Mouse (Mus musculus): Measurements from ENCODE around the gene Klhl3. TPM values are rescaled to one million over a fixed set of nuclear protein-coding genes. Genes with fewer than 3 reads are reported as not detected.
A peak's percentile ranks its signal among the peaks of the same experiment; 100 is the strongest.

The Klhl3 gene
- polyA plus RNA-seq, 1 experiment from 2014 or later, result 9.6 TPM

DNA sequence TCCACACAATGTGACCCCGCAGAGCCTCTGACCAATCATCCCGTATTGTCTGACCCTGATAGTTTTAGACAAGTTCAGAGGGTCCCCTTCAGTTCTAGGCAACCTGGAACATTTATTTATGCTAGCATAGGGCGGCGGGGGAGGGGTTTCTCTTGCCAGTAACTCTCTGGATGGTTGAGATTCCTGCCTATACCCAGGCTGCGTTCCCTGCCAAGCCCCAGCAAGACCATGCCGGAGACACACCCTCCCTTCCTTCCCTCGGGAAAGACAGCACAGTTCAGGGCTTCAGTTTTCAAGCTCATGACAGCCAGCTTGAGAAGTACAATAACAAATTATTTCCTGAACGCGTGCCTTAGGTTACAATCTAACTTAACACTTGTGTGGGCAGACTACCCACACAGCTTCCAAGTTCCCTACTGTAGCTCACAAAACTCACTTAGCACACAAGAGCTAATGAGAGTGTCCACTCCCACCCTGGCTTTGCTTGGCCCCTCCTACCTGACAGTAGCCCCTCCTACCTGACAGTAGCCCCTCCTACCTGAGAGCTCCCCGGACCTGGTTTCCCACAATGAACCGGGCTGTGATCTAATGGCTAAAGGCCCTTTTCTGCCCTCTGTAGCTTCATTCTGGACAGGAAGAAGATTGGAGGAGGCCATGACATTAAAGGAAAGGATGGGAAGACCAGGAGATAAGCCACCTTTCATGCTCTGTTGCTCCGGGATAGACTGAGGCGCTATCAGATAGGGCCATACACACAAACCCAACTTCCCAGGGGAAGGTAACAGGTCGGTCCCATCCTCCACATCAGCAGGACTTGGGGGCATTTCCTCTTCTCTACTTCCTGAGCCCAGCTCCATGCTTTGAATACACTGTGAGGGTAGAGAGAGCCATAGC, 46.6 kb downstream of the Klhl3 start:
- Histone ChIP-seq H3K9me3 (replicated peaks; ENCODE audit: control insufficient read depth, low read length) (no peaks in the 10 kb centered on the region), H3K36me3 (ENCODE audit: control insufficient read depth, insufficient read depth) (peaks cover 4% of the 10 kb centered on the region; the same call in 1 of the 2 replicates), H3K9ac (ENCODE audit: low read length) (no peak overlapping the region), H3K27ac (ENCODE audit: low read length) (peak overlapping the region; percentile 87), H3K4me2 (ENCODE audit: low read depth, low read length) (peak overlapping the region; percentile 38), H3K4me3 (ENCODE audit: low read length) (0 out of 2 replicates have a peak overlapping the region, but pooled peaks have one; percentile 2), H3K4me1 (ENCODE audit: control insufficient read depth, insufficient read depth, low read length) (peaks cover 52% of the 10 kb centered on the region), H3K27me3 (ENCODE audit: control insufficient read depth, insufficient read depth, low read length) (no peaks in the 10 kb centered on the region)
- peak; percentile 62 for ATAC-seq (replicated peaks; ENCODE audit: extremely low read depth, insufficient read depth, low FRiP score)
- WGBS, result 34% methylated on average over 14 of the region's 14 CpGs

DNA sequence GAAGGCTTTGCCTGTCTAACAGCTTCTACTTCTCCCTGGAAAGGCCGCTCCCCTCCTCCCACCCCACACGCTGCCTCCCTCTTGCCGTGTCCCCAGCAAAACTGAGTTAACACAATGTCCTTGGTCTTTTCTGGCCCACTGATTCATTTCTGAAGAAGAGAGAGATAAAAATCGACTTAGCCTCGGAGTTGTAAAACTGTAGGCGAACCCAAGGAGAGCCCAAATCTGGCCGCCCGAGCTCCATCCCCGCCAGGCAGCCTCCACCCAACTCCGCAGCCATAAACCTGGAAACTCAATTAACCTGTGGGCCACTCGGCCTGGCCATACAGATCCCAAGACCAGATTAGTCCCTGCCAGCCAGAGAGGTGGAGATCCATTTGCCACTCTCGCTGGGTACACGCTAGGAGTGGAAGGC, 47.3 kb downstream of the Klhl3 start:
- no peak for ATAC-seq (replicated peaks; ENCODE audit: extremely low read depth, insufficient read depth, low FRiP score)
- Histone ChIP-seq H3K4me2 (ENCODE audit: low read depth, low read length) (peak overlapping the region; percentile 12; the same call in 1 of the 2 replicates), H3K4me3 (ENCODE audit: low read length) (no peak overlapping the region), H3K9me3 (replicated peaks; ENCODE audit: control insufficient read depth, low read length) (no peaks in the 10 kb centered on the region), H3K27ac (ENCODE audit: low read length) (peak overlapping the region; percentile 87), H3K9ac (ENCODE audit: low read length) (no peak overlapping the region), H3K36me3 (ENCODE audit: control insufficient read depth, insufficient read depth) (peaks cover 8% of the 10 kb centered on the region; the same call in 1 of the 2 replicates), H3K27me3 (ENCODE audit: control insufficient read depth, insufficient read depth, low read length) (no peaks in the 10 kb centered on the region), H3K4me1 (ENCODE audit: control insufficient read depth, insufficient read depth, low read length) (peaks cover 48% of the 10 kb centered on the region)
- 71% methylated on average over 13 of the region's 13 CpGs for WGBS

- no peak overlapping the region for H3K9ac ChIP-seq (ENCODE audit: low read length)
- H3K9me3 ChIP-seq (replicated peaks; ENCODE audit: control insufficient read depth, low read length), result no peaks in the 10 kb centered on the region
- WGBS, result 76% methylated on average over 5 of the region's 5 CpGs
Measured at GRCm38 (mm10) chr13:58065316-58065715, 48.1 kb downstream of the Klhl3 start.

GRCm38 (mm10) chr13:58057953-58058870, 55.2 kb downstream of the Klhl3 start:
- Histone ChIP-seq H3K4me3 (ENCODE audit: low read length) (no peak overlapping the region), H3K4me1 (ENCODE audit: control insufficient read depth, insufficient read depth, low read length) (no peaks in the 10 kb centered on the region), H3K27ac (ENCODE audit: low read length) (peak overlapping the region; percentile 21), H3K9me3 (replicated peaks; ENCODE audit: control insufficient read depth, low read length) (peaks cover 6% of the 10 kb centered on the region), H3K36me3 (ENCODE audit: control insufficient read depth, insufficient read depth) (peaks cover 10% of the 10 kb centered on the region), H3K27me3 (ENCODE audit: control insufficient read depth, insufficient read depth, low read length) (no peaks in the 10 kb centered on the region), H3K4me2 (ENCODE audit: low read depth, low read length) (no peak overlapping the region), H3K9ac (ENCODE audit: low read length) (no peak overlapping the region)
- WGBS, result 46% methylated on average over 17 of the region's 17 CpGs
- peak; percentile 74 for ATAC-seq (replicated peaks; ENCODE audit: extremely low read depth, insufficient read depth, low FRiP score)

More at GRCm38 (mm10) chr13:58065316-58065715, 48.1 kb downstream of the Klhl3 start:
- H3K27me3 ChIP-seq (ENCODE audit: control insufficient read depth, insufficient read depth, low read length), result no peaks in the 10 kb centered on the region
- no peak overlapping the region for H3K4me3 ChIP-seq (ENCODE audit: low read length)
- no peak for ATAC-seq (replicated peaks; ENCODE audit: extremely low read depth, insufficient read depth, low FRiP score)
- peaks cover 42% of the 10 kb centered on the region for H3K4me1 ChIP-seq (ENCODE audit: control insufficient read depth, insufficient read depth, low read length)
- peak overlapping the region; percentile 87; the same call in 1 of the 2 replicates for H3K27ac ChIP-seq (ENCODE audit: low read length)
- H3K4me2 ChIP-seq (ENCODE audit: low read depth, low read length), result no peak overlapping the region
- H3K36me3 ChIP-seq (ENCODE audit: control insufficient read depth, insufficient read depth), result peaks cover 8% of the 10 kb centered on the region

GRCm38 (mm10) chr13:58056618-58057017, 56.8 kb downstream of the Klhl3 start:
- ATAC-seq (replicated peaks; ENCODE audit: extremely low read depth, insufficient read depth, low FRiP score), result no peak
- Histone ChIP-seq H3K4me3 (ENCODE audit: low read length) (no peak overlapping the region), H3K4me2 (ENCODE audit: low read depth, low read length) (no peak overlapping the region), H3K27ac (ENCODE audit: low read length) (no peak overlapping the region), H3K9ac (ENCODE audit: low read length) (no peak overlapping the region), H3K27me3 (ENCODE audit: control insufficient read depth, insufficient read depth, low read length) (no peaks in the 10 kb centered on the region), H3K4me1 (ENCODE audit: control insufficient read depth, insufficient read depth, low read length) (no peaks in the 10 kb centered on the region), H3K36me3 (ENCODE audit: control insufficient read depth, insufficient read depth) (peaks cover 14% of the 10 kb centered on the region), H3K9me3 (replicated peaks; ENCODE audit: control insufficient read depth, low read length) (peaks cover 12% of the 10 kb centered on the region)
- 84% methylated on average over 4 of the region's 4 CpGs for WGBS

GRCm38 (mm10) chr13:58053628-58054027, 59.8 kb downstream of the Klhl3 start:
- Histone ChIP-seq H3K4me2 (ENCODE audit: low read depth, low read length) (no peak overlapping the region), H3K9ac (ENCODE audit: low read length) (no peak overlapping the region), H3K27me3 (ENCODE audit: control insufficient read depth, insufficient read depth, low read length) (no peaks in the 10 kb centered on the region), H3K27ac (ENCODE audit: low read length) (no peak overlapping the region), H3K4me1 (ENCODE audit: control insufficient read depth, insufficient read depth, low read length) (no peaks in the 10 kb centered on the region), H3K9me3 (replicated peaks; ENCODE audit: control insufficient read depth, low read length) (peaks cover 12% of the 10 kb centered on the region), H3K4me3 (ENCODE audit: low read length) (no peak overlapping the region), H3K36me3 (ENCODE audit: control insufficient read depth, insufficient read depth) (peaks cover 12% of the 10 kb centered on the region)
- no peak for ATAC-seq (replicated peaks; ENCODE audit: extremely low read depth, insufficient read depth, low FRiP score)
- WGBS, result 82% methylated on average over 4 of the region's 4 CpGs

DNA sequence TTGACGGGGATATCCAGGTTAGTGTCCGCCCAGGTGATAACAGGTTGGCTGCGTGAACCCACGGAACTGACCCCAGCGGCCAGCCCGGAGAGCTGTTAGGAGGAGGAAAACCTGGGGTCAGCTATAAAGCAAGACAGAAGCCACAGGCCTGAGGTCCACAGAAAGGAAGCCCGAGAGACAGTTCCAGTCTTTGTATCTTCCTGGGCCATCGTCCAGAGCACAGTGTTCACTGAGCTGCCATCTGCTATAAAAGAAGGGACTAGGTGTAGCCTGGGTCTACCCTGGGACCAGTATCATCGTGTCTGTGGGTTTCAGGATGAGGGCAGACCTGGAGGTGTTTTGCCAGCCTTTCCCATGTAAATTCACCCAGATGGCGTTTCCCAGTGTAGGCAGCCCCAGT, 61.7 kb downstream of the Klhl3 start:
- H3K9ac ChIP-seq (ENCODE audit: low read length), result no peak overlapping the region

DNA sequence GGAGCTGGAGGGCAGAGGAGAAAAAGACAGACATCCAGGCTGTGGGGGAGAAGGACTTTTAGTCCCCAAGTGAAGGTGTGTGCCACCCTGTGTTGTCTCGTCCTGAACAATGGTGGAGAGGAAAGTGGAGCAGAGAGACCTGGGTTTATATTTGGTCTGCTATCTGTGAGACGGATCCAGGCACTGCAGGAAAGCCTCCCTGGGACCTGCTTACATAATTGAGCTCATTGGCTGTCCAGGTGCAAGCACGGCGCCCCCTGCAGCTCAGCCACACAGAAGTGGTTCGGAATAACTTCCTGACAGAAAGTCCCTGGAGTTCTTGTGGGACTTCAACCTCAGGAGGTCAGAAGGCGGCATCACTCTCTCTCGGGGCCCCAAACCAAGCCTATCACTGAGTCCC, 62.1 kb downstream of the Klhl3 start:
- Histone ChIP-seq H3K27ac (ENCODE audit: low read length) (no peak overlapping the region), H3K4me1 (ENCODE audit: control insufficient read depth, insufficient read depth, low read length) (no peaks in the 10 kb centered on the region), H3K9me3 (replicated peaks; ENCODE audit: control insufficient read depth, low read length) (peaks cover 9% of the 10 kb centered on the region), H3K36me3 (ENCODE audit: control insufficient read depth, insufficient read depth) (peaks cover 7% of the 10 kb centered on the region), H3K27me3 (ENCODE audit: control insufficient read depth, insufficient read depth, low read length) (no peaks in the 10 kb centered on the region), H3K4me3 (ENCODE audit: low read length) (no peak overlapping the region), H3K4me2 (ENCODE audit: low read depth, low read length) (no peak overlapping the region), H3K9ac (ENCODE audit: low read length) (no peak overlapping the region)
- WGBS, result 49% methylated on average over 7 of the region's 7 CpGs
- ATAC-seq (replicated peaks; ENCODE audit: extremely low read depth, insufficient read depth, low FRiP score), result no peak

More for the DNA sequence above, 61.7 kb downstream of the Klhl3 start:
- Histone ChIP-seq H3K9me3 (replicated peaks; ENCODE audit: control insufficient read depth, low read length) (peaks cover 13% of the 10 kb centered on the region), H3K4me3 (ENCODE audit: low read length) (no peak overlapping the region), H3K4me2 (ENCODE audit: low read depth, low read length) (no peak overlapping the region), H3K36me3 (ENCODE audit: control insufficient read depth, insufficient read depth) (peaks cover 11% of the 10 kb centered on the region), H3K4me1 (ENCODE audit: control insufficient read depth, insufficient read depth, low read length) (no peaks in the 10 kb centered on the region), H3K27me3 (ENCODE audit: control insufficient read depth, insufficient read depth, low read length) (no peaks in the 10 kb centered on the region), H3K27ac (ENCODE audit: low read length) (no peak overlapping the region)
- 80% methylated on average over 10 of the region's 10 CpGs for WGBS
- no peak for ATAC-seq (replicated peaks; ENCODE audit: extremely low read depth, insufficient read depth, low FRiP score)
